Mouse (Mus musculus): ENCODE measurements around the gene Mob4. TPM values are rescaled to one million over a fixed set of nuclear protein-coding genes. Genes with fewer than 3 reads are reported as not detected.

Gene Mob4
- polyA plus RNA-seq, 1 experiment from 2014 or later, result 122 TPM

DNA sequence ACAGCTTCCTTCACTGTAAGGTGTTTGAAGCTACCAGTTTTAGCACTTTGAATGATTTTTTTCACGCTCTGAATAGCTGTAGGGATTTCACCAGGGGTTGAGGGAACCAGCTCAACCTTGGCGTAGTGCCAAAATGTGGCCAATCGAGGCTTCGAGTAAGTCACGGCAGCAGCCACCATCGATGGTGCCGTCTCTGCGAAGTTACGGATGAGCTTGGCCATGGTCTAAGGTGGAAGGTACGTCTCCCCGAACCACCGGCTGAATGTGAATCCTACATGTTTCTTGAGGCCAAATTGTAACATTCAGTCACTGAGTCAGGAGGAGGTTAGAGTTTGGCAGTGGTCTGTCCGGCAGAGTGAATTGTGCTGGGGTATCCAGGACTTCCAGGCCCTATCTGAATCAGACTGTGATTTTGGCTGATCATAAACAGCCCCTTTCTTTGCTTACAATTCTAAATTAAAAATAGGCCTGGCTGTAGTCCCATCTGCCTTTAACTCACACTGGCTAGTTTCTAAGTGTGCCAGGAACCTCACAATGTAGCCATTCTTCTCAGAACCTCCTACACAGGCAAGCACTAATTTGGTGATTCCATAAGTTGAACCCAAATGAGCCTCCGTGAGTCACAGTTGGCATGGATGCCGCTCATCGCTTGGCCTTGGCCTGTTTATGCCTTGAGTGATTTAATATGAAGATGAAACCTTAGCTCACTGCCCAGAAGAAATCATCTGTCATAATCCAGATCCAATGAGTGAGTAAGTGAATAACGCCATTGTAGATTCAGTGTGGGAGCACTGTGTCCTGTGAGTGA lies 30.0 kb downstream of the Mob4 start:
- Histone ChIP-seq H3K4me3 (replicated peaks; ENCODE audit: low read depth, low read length) (no peak overlapping the region), H3K27me3 (ENCODE audit: insufficient read depth, low read length) (no peaks in the 10 kb centered on the region), H3K27ac (no peak overlapping the region), H3K4me1 (replicated peaks; ENCODE audit: insufficient read depth, low read length) (no peaks in the 10 kb centered on the region), H3K36me3 (ENCODE audit: insufficient read depth, low read length) (peaks cover 12% of the 10 kb centered on the region), H3K9ac (ENCODE audit: low read depth, low read length) (no peak overlapping the region), H3K9me3 (replicated peaks; ENCODE audit: low read length) (no peaks in the 10 kb centered on the region), H3K4me2 (ENCODE audit: low read length) (no peak overlapping the region)
- DNase-seq (ENCODE audit: low spot score) (no peak), ATAC-seq (replicated peaks; ENCODE audit: low FRiP score, low read depth) (no peak)
- WGBS, result 93% methylated on average over 17 of the region's 17 CpGs
- no peak for TF ChIP-seq CTCF (IDR thresholded peaks at IDR 0.05; ENCODE audit: low read depth)

DNA sequence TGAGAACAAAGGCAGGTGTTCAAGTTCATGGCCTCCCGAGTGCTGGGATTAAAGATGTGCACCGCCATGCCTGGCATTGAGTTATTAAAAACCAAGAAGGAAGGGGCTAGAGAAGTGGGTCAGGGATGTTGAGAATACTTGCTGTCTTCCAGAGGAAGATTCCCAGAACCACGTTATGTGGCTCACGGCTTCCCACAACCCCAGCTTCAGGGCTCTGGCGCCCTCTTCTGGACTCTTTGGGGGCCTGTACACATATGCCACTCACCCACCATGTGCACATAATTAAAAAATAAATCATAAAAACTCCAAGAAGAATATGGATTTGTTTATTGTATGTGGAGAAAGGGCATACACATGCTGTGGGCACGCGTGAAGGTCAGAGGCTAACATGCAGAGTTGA lies 30.9 kb downstream of the Mob4 start:
- ATAC-seq (replicated peaks; ENCODE audit: low FRiP score, low read depth) (peak; percentile 38; the same call in 1 of the 2 replicates), DNase-seq (ENCODE audit: low spot score) (peak; percentile 9)
- Histone ChIP-seq H3K9ac (ENCODE audit: low read depth, low read length) (no peak overlapping the region), H3K4me3 (replicated peaks; ENCODE audit: low read depth, low read length) (no peak overlapping the region), H3K4me2 (ENCODE audit: low read length) (no peak overlapping the region), H3K27me3 (ENCODE audit: insufficient read depth, low read length) (no peaks in the 10 kb centered on the region), H3K36me3 (ENCODE audit: insufficient read depth, low read length) (peaks cover 4% of the 10 kb centered on the region), H3K27ac (no peak overlapping the region), H3K9me3 (replicated peaks; ENCODE audit: low read length) (no peaks in the 10 kb centered on the region), H3K4me1 (replicated peaks; ENCODE audit: insufficient read depth, low read length) (no peaks in the 10 kb centered on the region)
- peak; percentile 60 for TF ChIP-seq CTCF (IDR thresholded peaks at IDR 0.05; ENCODE audit: low read depth)
- 81% methylated on average over 7 of the region's 7 CpGs for WGBS

GRCm38 (mm10) chr1:55162781-55163180 lies 31.8 kb downstream of the Mob4 start:
- no peak for DNase-seq (ENCODE audit: low spot score)
- Histone ChIP-seq H3K36me3 (ENCODE audit: insufficient read depth, low read length) (peaks cover 4% of the 10 kb centered on the region; the same call in 1 of the 2 replicates), H3K4me2 (ENCODE audit: low read length) (no peak overlapping the region), H3K27me3 (ENCODE audit: insufficient read depth, low read length) (no peaks in the 10 kb centered on the region), H3K4me3 (replicated peaks; ENCODE audit: low read depth, low read length) (no peak overlapping the region), H3K9me3 (replicated peaks; ENCODE audit: low read length) (no peaks in the 10 kb centered on the region), H3K9ac (ENCODE audit: low read depth, low read length) (no peak overlapping the region), H3K4me1 (replicated peaks; ENCODE audit: insufficient read depth, low read length) (no peaks in the 10 kb centered on the region), H3K27ac (no peak overlapping the region)
- 84% methylated on average over 5 of the region's 5 CpGs for WGBS
- ATAC-seq (replicated peaks; ENCODE audit: low FRiP score, low read depth), result no peak
- no peak for TF ChIP-seq CTCF (IDR thresholded peaks at IDR 0.05; ENCODE audit: low read depth)

DNA sequence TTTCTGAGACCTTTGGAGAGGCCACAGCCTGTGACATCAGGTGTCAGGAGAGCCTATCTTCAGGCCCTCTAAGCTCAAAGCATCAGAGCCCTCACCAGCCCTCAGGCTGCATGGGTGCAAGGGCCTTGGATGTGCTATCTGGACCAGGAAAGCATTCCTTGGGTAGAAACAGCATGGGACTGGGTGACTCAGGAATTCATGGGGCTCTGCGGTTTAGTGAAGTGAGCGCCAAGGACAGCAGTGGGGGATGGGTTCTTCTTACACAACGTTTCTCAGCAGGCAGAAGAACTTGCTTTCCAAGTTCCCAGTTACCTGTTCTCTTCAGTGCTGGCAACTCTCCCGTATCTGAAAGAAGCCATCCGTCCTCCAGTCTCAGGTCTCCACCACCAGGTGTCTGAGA lies 33.0 kb downstream of the Mob4 start:
- TF ChIP-seq CTCF (IDR thresholded peaks at IDR 0.05; ENCODE audit: low read depth), result no peak
- no peak overlapping the region for H3K4me3 ChIP-seq (replicated peaks; ENCODE audit: low read depth, low read length)
- no peak for ATAC-seq (replicated peaks; ENCODE audit: low FRiP score, low read depth)
- DNase-seq (ENCODE audit: low spot score), result no peak
- H3K36me3 ChIP-seq (ENCODE audit: insufficient read depth, low read length), result peaks cover 2% of the 10 kb centered on the region; the same call in 1 of the 2 replicates
- H3K4me2 ChIP-seq (ENCODE audit: low read length), result no peak overlapping the region
- H3K4me1 ChIP-seq (replicated peaks; ENCODE audit: insufficient read depth, low read length), result no peaks in the 10 kb centered on the region
- 62% methylated on average over 5 of the region's 5 CpGs for WGBS
- no peaks in the 10 kb centered on the region for H3K27me3 ChIP-seq (ENCODE audit: insufficient read depth, low read length)
- H3K27ac ChIP-seq, result no peak overlapping the region
- H3K9ac ChIP-seq (ENCODE audit: low read depth, low read length), result no peak overlapping the region
- no peaks in the 10 kb centered on the region for H3K9me3 ChIP-seq (replicated peaks; ENCODE audit: low read length)

DNA sequence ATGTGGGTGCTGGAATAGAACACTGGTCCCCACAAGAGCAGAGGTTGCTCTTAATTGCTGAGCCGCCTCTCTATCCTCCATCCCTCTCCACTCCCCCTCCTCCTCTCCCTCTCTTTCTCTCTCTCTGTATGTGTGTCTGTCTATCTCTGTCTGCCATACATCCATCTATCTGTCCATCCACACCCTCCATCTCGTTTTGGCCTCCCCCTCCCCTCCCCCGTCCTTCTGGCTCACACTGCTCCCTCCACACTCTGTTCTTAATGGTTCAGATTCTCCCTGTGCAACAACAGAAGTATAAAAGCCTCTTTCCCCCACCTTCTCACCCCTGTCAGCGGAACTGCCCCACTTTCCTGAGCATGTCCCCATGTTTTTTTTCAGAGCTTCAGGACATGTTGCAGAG lies 36.5 kb downstream of the Mob4 start:
- no peaks in the 10 kb centered on the region for H3K9me3 ChIP-seq (replicated peaks; ENCODE audit: low read length)
- no peak for ATAC-seq (replicated peaks; ENCODE audit: low FRiP score, low read depth)
- no peak overlapping the region for H3K4me2 ChIP-seq (ENCODE audit: low read length)
- DNase-seq (ENCODE audit: low spot score), result no peak
- H3K4me1 ChIP-seq (replicated peaks; ENCODE audit: insufficient read depth, low read length), result no peaks in the 10 kb centered on the region
- no peak overlapping the region for H3K9ac ChIP-seq (ENCODE audit: low read depth, low read length)
- WGBS, result 80% methylated on average over 4 of the region's 4 CpGs
- no peaks in the 10 kb centered on the region for H3K27me3 ChIP-seq (ENCODE audit: insufficient read depth, low read length)
- H3K36me3 ChIP-seq (ENCODE audit: insufficient read depth, low read length), result no peaks in the 10 kb centered on the region
- no peak for TF ChIP-seq CTCF (IDR thresholded peaks at IDR 0.05; ENCODE audit: low read depth)
- no peak overlapping the region for H3K4me3 ChIP-seq (replicated peaks; ENCODE audit: low read depth, low read length)
- no peak overlapping the region for H3K27ac ChIP-seq

- Histone ChIP-seq H3K9ac (ENCODE audit: low read depth, low read length) (no peak overlapping the region), H3K27ac (no peak overlapping the region), H3K4me3 (replicated peaks; ENCODE audit: low read depth, low read length) (no peak overlapping the region), H3K9me3 (replicated peaks; ENCODE audit: low read length) (no peaks in the 10 kb centered on the region), H3K27me3 (ENCODE audit: insufficient read depth, low read length) (no peaks in the 10 kb centered on the region), H3K4me1 (replicated peaks; ENCODE audit: insufficient read depth, low read length) (no peaks in the 10 kb centered on the region), H3K36me3 (ENCODE audit: insufficient read depth, low read length) (no peaks in the 10 kb centered on the region), H3K4me2 (ENCODE audit: low read length) (no peak overlapping the region)
- WGBS, result 98% methylated on average over 4 of the region's 4 CpGs
- DNase-seq (ENCODE audit: low spot score) (no peak), ATAC-seq (replicated peaks; ENCODE audit: low FRiP score, low read depth) (no peak)
- TF ChIP-seq CTCF (IDR thresholded peaks at IDR 0.05; ENCODE audit: low read depth), result no peak
These were observed 37.6 kb downstream of the Mob4 start for GRCm38 (mm10) chr1:55168591-55168990.

All from kidney, postnatal 0 days (tissue).